Mouse (Mus musculus): Measurements from ENCODE around the gene Tomm5. TPM values are rescaled to one million over a fixed set of nuclear protein-coding genes. Genes with fewer than 3 reads are reported as not detected.
"Not testable (repeated sequence)": the region's sequence is repeated elsewhere in the genome, so short reads cannot be mapped to it uniquely, and the experiment has no call there.

Gene Tomm5
- polyA plus RNA-seq, 1 experiment from 2014 or later = 347 TPM

DNA sequence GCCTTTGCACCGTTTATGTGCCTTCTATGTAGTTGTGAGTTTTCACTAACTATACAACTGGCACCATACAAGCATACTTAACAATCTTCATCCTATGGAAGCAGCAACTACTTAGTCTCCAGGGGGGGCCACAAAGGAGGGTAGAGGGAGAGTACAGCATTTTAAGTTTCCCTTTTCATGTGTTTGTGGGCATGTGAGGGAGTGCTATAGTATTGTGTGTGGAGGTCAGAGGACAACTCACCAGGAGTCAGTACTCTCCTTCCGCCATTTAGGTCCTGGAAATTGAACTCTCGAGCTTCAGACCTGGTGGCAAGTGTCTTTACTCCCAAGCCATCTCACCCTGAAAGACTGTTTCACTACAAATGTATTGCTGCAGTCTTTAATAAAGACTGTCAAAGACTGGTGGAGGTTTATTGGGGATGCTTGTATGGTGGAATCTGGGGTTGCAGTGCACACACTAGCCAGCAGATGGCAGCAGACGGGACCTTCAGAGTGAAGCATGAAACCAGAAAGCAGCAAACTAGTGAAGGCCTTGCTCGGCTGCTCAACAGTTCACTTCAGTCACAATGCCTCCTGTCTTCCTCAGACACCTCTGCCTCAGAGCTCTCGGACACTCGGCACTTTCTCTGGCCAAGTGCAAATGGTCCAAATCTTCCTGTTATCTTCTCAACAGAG is 10.6 kb downstream of the Tomm5 start:
- peak; percentile 98 for TF ChIP-seq CTCF (IDR thresholded peaks at IDR 0.05; ENCODE audit: low read depth)
- Histone ChIP-seq H3K9me3 (replicated peaks; ENCODE audit: low read length) (no peaks in the 10 kb centered on the region), H3K4me1 (replicated peaks; ENCODE audit: insufficient read depth, low read length) (no peaks in the 10 kb centered on the region), H3K4me2 (ENCODE audit: low read length) (no peak overlapping the region), H3K9ac (ENCODE audit: low read depth, low read length) (no peak overlapping the region), H3K4me3 (replicated peaks; ENCODE audit: low read depth, low read length) (no peak overlapping the region), H3K36me3 (ENCODE audit: insufficient read depth, low read length) (0 out of 2 replicates have a peak, but pooled peaks cover 6% of the 10 kb centered on the region), H3K27ac (no peak overlapping the region), H3K27me3 (ENCODE audit: insufficient read depth, low read length) (no peaks in the 10 kb centered on the region; the same call in 1 of the 2 replicates)
- WGBS = 26% methylated on average over 7 of the region's 7 CpGs
- peak; percentile 85 for DNase-seq (ENCODE audit: low spot score)
- ATAC-seq (replicated peaks; ENCODE audit: low FRiP score, low read depth) = no peak

DNA sequence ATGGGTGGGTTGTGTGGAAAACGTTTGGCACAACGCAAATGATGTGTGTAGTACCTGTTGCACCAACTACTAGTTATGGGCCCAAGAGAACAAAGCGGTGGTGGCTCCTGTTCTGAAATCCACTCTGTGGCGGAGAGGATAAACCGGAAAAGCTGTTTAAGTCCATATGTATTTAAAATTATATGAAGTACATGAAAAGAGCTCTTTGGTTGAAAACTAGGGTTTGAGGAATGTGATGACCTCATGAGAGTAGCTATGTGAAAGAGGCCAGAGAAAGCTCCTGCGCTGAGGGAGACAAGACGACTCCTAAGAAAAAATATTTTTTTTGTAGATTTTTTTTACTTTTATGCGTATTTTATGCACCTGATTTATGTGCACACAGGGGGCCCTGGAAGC is 23.0 kb downstream of the Tomm5 start:
- no peak for DNase-seq (ENCODE audit: low spot score)
- Histone ChIP-seq H3K27ac (peak overlapping the region; percentile 76), H3K9me3 (replicated peaks; ENCODE audit: low read length) (no peaks in the 10 kb centered on the region), H3K36me3 (ENCODE audit: insufficient read depth, low read length) (no peaks in the 10 kb centered on the region), H3K4me1 (replicated peaks; ENCODE audit: insufficient read depth, low read length) (0 out of 2 replicates have a peak, but pooled peaks cover 4% of the 10 kb centered on the region), H3K4me3 (replicated peaks; ENCODE audit: low read depth, low read length) (peak overlapping the region; percentile 81; the same call in 1 of the 2 replicates), H3K4me2 (ENCODE audit: low read length) (peak overlapping the region; percentile 89), H3K27me3 (ENCODE audit: insufficient read depth, low read length) (no peaks in the 10 kb centered on the region), H3K9ac (ENCODE audit: low read depth, low read length) (peak overlapping the region; percentile 84; the same call in 1 of the 2 replicates)
- 32% methylated on average over 8 of the region's 8 CpGs for WGBS
- ATAC-seq (replicated peaks; ENCODE audit: low FRiP score, low read depth) = no peak
- no peak for TF ChIP-seq CTCF (IDR thresholded peaks at IDR 0.05; ENCODE audit: low read depth)

DNA sequence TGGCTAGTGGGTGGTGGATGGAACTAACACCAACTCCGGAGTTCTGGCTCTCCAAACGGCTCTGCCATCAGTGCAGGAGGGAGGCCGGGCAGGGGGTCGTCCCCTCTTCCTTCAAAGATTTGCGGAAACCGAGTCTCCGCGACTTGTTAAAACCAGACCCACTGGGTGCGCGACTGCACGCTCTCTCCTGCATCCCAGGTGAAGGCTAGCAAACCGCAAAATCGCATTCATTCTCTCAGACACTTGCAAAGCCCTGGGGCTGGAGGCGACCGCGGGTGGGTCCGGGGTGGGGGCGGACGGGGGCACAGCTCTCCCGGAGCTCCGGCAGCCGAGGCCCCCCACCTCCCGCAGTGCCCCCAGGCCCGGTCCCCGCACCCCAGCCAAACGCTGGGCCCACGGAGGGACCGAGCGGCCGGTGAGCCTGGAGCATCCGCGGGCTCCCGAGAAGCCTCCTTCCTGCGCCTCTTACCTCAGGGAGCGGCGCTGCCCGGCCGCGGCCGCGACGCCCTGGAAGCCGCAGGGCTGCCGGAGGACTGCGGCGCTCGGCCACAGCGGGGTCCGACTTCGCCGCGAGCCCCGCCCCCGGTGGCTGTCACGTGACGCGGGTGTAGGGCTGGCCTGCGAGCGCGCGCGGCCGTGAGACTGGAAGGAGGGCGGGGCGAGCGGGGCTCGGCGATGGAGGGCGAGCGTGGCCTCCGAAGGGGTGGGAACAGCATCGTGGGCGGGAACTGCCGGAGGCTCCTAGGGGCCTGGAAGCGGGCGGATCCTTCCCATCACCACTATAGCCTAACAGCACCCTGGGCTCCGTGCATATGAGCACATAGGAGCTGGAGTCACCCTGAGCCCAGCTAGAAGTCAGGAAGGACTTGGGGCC is 23.7 kb downstream of the Tomm5 start, which contains the start of gene Fbxo10:
Gene Fbxo10 (minus strand): TSS at position 584 of the 874 bp plus-strand sequence.
- 0 out of 2 replicates have a peak, but pooled peaks cover 4% of the 10 kb centered on the region for H3K4me1 ChIP-seq (replicated peaks; ENCODE audit: insufficient read depth, low read length)
- H3K9ac ChIP-seq (ENCODE audit: low read depth, low read length) = peak within 1 kb of the TSS; percentile 84
- H3K27me3 ChIP-seq (ENCODE audit: insufficient read depth, low read length) = no peaks in the 10 kb centered on the region
- ATAC-seq (replicated peaks; ENCODE audit: low FRiP score, low read depth) (peak; percentile 95), DNase-seq (ENCODE audit: low spot score) (peak; percentile 98)
- H3K36me3 ChIP-seq (ENCODE audit: insufficient read depth, low read length) = no peaks in the 10 kb centered on the region
- peak within 1 kb of the TSS; percentile 81 for H3K4me3 ChIP-seq (replicated peaks; ENCODE audit: low read depth, low read length)
- peak within 1 kb of the TSS; percentile 89 for H3K4me2 ChIP-seq (ENCODE audit: low read length)
- WGBS = under 1% methylated on average over 64 of the region's 77 CpGs
- H3K27ac ChIP-seq = peak within 1 kb of the TSS; percentile 80
- H3K9me3 ChIP-seq (replicated peaks; ENCODE audit: low read length) = no peaks in the 10 kb centered on the region
- TF ChIP-seq CTCF (IDR thresholded peaks at IDR 0.05; ENCODE audit: low read depth) = no peak

DNA sequence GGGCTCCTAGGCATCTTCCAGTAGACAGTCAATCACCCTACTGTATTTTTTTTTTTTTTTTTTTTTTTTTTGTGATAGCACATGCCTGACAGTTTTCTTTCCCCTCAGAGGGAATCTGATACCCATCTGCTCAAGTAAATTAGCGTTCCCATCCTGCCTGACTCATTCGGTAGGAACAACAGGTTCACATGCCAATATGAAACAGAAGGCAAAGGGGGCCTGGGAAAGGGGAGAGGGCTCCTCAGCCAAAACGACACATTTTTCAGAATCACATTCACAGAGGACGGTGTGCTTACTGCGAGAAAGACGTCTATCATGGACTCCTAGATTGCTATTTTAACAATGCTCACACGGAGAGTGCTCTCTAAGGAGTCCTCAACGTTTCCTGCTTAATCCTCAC is 24.4 kb downstream of the Tomm5 start:
- H3K27me3 ChIP-seq (ENCODE audit: insufficient read depth, low read length) = no peaks in the 10 kb centered on the region
- H3K27ac ChIP-seq = no peak overlapping the region
- H3K4me3 ChIP-seq (replicated peaks; ENCODE audit: low read depth, low read length) = peak overlapping the region; percentile 81
- no peak for TF ChIP-seq CTCF (IDR thresholded peaks at IDR 0.05; ENCODE audit: low read depth)
- H3K9ac ChIP-seq (ENCODE audit: low read depth, low read length) = peak overlapping the region; percentile 84; the same call in 1 of the 2 replicates
- 0 out of 2 replicates have a peak, but pooled peaks cover 4% of the 10 kb centered on the region for H3K4me1 ChIP-seq (replicated peaks; ENCODE audit: insufficient read depth, low read length)
- H3K9me3 ChIP-seq (replicated peaks; ENCODE audit: low read length) = no peaks in the 10 kb centered on the region
- 2% methylated on average over 8 of the region's 8 CpGs for WGBS
- peak overlapping the region; percentile 89 for H3K4me2 ChIP-seq (ENCODE audit: low read length)
- no peaks in the 10 kb centered on the region for H3K36me3 ChIP-seq (ENCODE audit: insufficient read depth, low read length)
- ATAC-seq (replicated peaks; ENCODE audit: low FRiP score, low read depth) (no peak), DNase-seq (ENCODE audit: low spot score) (peak; percentile 40)

DNA sequence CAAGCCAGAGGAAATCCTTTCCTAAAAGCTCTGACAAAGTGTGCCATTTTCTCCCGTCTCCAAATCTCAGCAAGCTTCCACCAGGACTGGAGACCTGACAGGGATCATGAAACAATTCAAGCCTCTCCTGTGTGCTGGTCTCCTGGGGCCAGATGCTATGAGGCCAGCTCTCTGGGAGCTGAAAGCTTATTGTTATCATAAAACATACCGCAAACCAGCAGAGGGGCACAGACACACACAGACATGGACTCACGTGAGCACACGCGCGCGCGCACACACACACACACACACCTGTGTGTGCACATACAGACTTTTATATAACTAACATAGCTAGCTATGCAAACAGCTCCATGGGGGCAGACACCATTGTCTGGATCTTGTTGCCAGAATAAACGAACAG is 25.0 kb downstream of the Tomm5 start:
- no peak overlapping the region for H3K9ac ChIP-seq (ENCODE audit: low read depth, low read length)
- DNase-seq (ENCODE audit: low spot score) (no peak), ATAC-seq (replicated peaks; ENCODE audit: low FRiP score, low read depth) (no peak)
- no peaks in the 10 kb centered on the region for H3K9me3 ChIP-seq (replicated peaks; ENCODE audit: low read length)
- no peak overlapping the region for H3K4me3 ChIP-seq (replicated peaks; ENCODE audit: low read depth, low read length)
- no peak for TF ChIP-seq CTCF (IDR thresholded peaks at IDR 0.05; ENCODE audit: low read depth)
- no peaks in the 10 kb centered on the region for H3K27me3 ChIP-seq (ENCODE audit: insufficient read depth, low read length)
- H3K4me2 ChIP-seq (ENCODE audit: low read length) = peak overlapping the region; percentile 89; the same call in 1 of the 2 replicates
- 72% methylated on average over 9 of the region's 9 CpGs for WGBS
- H3K36me3 ChIP-seq (ENCODE audit: insufficient read depth, low read length) = no peaks in the 10 kb centered on the region
- no peak overlapping the region for H3K27ac ChIP-seq
- 0 out of 2 replicates have a peak, but pooled peaks cover 4% of the 10 kb centered on the region for H3K4me1 ChIP-seq (replicated peaks; ENCODE audit: insufficient read depth, low read length)

DNA sequence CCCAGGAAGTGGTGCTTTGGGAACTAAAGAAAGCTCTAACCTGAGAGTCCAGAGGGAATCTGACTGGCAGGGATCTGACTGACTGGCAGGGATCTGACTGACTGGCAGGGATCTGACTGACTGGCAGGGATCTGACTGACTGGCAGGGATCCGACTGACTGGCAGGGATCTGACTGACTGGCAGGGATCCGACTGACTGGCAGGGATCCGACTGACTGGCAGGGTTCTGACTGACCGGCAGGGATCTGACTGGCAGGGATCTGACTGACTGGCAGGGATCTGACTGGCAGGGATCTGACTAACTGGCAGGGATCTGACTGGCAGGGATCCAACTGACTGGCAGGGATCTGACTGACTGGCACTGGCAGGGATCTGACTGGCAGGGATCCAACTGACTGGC is 26.9 kb downstream of the Tomm5 start:
- H3K9ac ChIP-seq (ENCODE audit: low read depth, low read length); H3K36me3 ChIP-seq (ENCODE audit: insufficient read depth, low read length); H3K4me3 ChIP-seq (replicated peaks; ENCODE audit: low read depth, low read length); H3K4me2 ChIP-seq (ENCODE audit: low read length); DNase-seq (ENCODE audit: low spot score); H3K27me3 ChIP-seq (ENCODE audit: insufficient read depth, low read length); ATAC-seq (replicated peaks; ENCODE audit: low FRiP score, low read depth); H3K27ac ChIP-seq; H3K9me3 ChIP-seq (replicated peaks; ENCODE audit: low read length); H3K4me1 ChIP-seq (replicated peaks; ENCODE audit: insufficient read depth, low read length): not testable (repeated sequence)
- WGBS = 90% methylated on average over 4 of the region's 4 CpGs
